Mouse (Mus musculus): ENCODE data around the gene Dhx58.
"Not testable (repeated sequence)": the region's sequence is repeated elsewhere in the genome, so short reads cannot be mapped to it uniquely, and the experiment has no call there.

The Dhx58 gene

GRCm38 (mm10) chr11:100702081-100702851 lies 1.8 kb downstream of the Dhx58 start:
- peak; percentile 53 to 71 for DNase-seq (ENCODE audit: low spot score in 2 of 2)

GRCm38 (mm10) chr11:100701301-100701700 lies 2.8 kb downstream of the Dhx58 start:
- peak in 1 of 2 experiments; percentile 76 for DNase-seq (ENCODE audit: low spot score in 2 of 2)

- no peak for DNase-seq (ENCODE audit: low spot score in 2 of 2)
Observed at GRCm38 (mm10) chr11:100700710-100701109, 3.4 kb downstream of the Dhx58 start.

- no peak for DNase-seq (ENCODE audit: low spot score in 2 of 2)
Observed at GRCm38 (mm10) chr11:100697921-100698320, 6.2 kb downstream of the Dhx58 start.

- DNase-seq (ENCODE audit: low spot score in 2 of 2) = peak; percentile 37 to 65
Observed at GRCm38 (mm10) chr11:100694926-100695325, 9.1 kb downstream of the Dhx58 start.

GRCm38 (mm10) chr11:100693154-100693553 lies 10.9 kb downstream of the Dhx58 start:
- no peak for DNase-seq (ENCODE audit: low spot score in 2 of 2)

- no peak for DNase-seq (ENCODE audit: low spot score in 2 of 2)
Observed at GRCm38 (mm10) chr11:100692164-100692616, 11.9 kb downstream of the Dhx58 start, which contains the start of gene Zfp385c. TSS of gene Zfp385c (minus strand) at chr11:100692455.

- no peak for DNase-seq (ENCODE audit: low spot score in 2 of 2)
Observed at GRCm38 (mm10) chr11:100690389-100690788, 13.7 kb downstream of the Dhx58 start.

- no peak for DNase-seq (ENCODE audit: low spot score in 2 of 2)
Observed at GRCm38 (mm10) chr11:100688443-100688842, 15.6 kb downstream of the Dhx58 start.

GRCm38 (mm10) chr11:100687265-100687664 lies 16.8 kb downstream of the Dhx58 start:
- no peak for DNase-seq (ENCODE audit: low spot score in 2 of 2)

- DNase-seq (ENCODE audit: low spot score in 2 of 2) = no peak
Observed at GRCm38 (mm10) chr11:100685371-100685770, 18.7 kb downstream of the Dhx58 start.

GRCm38 (mm10) chr11:100684084-100684483 lies 20.0 kb downstream of the Dhx58 start:
- no peak for DNase-seq (ENCODE audit: low spot score in 2 of 2)

GRCm38 (mm10) chr11:100682526-100682925 lies 21.5 kb downstream of the Dhx58 start:
- no peak for DNase-seq (ENCODE audit: low spot score in 2 of 2)

- DNase-seq (ENCODE audit: low spot score in 2 of 2) = no peak
Observed at GRCm38 (mm10) chr11:100681826-100682225, 22.2 kb downstream of the Dhx58 start.

GRCm38 (mm10) chr11:100677810-100678209 lies 26.3 kb downstream of the Dhx58 start:
- no peak for DNase-seq (ENCODE audit: low spot score in 2 of 2)

GRCm38 (mm10) chr11:100673169-100673568 lies 30.9 kb downstream of the Dhx58 start:
- peak; percentile 18 to 57 for DNase-seq (ENCODE audit: low spot score in 2 of 2)

- no peak for DNase-seq (ENCODE audit: low spot score in 2 of 2)
Observed at GRCm38 (mm10) chr11:100671956-100672355, 32.1 kb downstream of the Dhx58 start.

- DNase-seq (ENCODE audit: low spot score in 2 of 2) = no peak
Observed at GRCm38 (mm10) chr11:100671049-100671448, 33.0 kb downstream of the Dhx58 start.

GRCm38 (mm10) chr11:100659806-100660205 lies 44.3 kb downstream of the Dhx58 start:
- DNase-seq (ENCODE audit: low spot score in 2 of 2) = no peak

GRCm38 (mm10) chr11:100656458-100656857 lies 47.6 kb downstream of the Dhx58 start:
- DNase-seq (ENCODE audit: low spot score in 2 of 2) = no peak

GRCm38 (mm10) chr11:100655589-100655988 lies 48.5 kb downstream of the Dhx58 start:
- DNase-seq (ENCODE audit: low spot score in 2 of 2) = not testable (repeated sequence)

- no peak for DNase-seq (ENCODE audit: low spot score in 2 of 2)
Observed at GRCm38 (mm10) chr11:100651748-100652147, 52.3 kb downstream of the Dhx58 start.

GRCm38 (mm10) chr11:100651205-100651604 lies 52.9 kb downstream of the Dhx58 start:
- DNase-seq (ENCODE audit: low spot score in 2 of 2) = no peak
